22 mouse cellular contexts compared by ENCODE assay signal in the genomic region with DNA sequence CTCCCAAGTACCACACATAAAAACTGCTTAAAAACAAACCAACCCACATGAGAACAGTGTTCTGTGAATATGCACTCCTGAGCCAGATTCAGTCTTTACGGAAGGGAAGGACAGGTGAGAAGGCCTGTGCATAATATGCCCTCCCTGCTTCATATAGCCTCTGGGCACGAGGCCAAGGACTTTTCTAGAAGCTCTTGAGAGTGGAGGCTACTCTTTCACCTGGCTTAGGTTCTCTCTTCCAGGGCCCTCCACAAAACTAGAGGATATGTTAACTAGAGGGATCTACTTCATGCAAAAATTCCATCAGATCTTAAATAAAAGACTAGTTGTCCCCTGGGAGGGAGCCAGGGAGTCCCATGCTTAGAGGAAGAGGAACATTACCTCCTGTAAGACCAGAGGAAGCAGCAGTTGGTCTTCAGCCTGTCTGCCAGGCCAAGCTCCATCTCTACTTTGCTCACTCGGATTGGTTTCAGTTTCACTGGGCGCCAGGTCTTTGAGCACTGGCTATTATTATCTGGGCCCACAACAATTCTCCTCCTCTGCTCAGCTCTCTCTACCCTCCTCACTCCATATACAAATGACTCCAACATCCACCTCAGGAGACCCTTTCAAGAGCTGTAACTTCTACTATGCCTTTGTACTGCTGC.
DNase-seq lines count a peak whose midpoint lies in the region; ATAC-seq and TF ChIP-seq lines count a peak whose summit lies in the region.
"Had no signal": no experiment of that assay in that cellular context is flagged by ENCODE, and none has a peak within 500 bp of the region (broad histone marks: within the 10 kb centered on the region; RNA-seq: fewer than 3 reads in every experiment).

No protein-coding gene starts in this region.

- H3K36me3 ChIP-seq in intestine, postnatal 0 days (ENCODE audit: control insufficient read depth, insufficient read depth): peaks cover 1% of the 10 kb centered on the region; the same call in 1 of the 2 replicates
- no peaks in the 10 kb centered on the region for H3K36me3 ChIP-seq in intestine, embryonic 16.5 days (ENCODE audit: control insufficient read depth, insufficient read depth, low read length)
- no peaks in the 10 kb centered on the region for H3K36me3 ChIP-seq in midbrain, embryonic 11.5 days (ENCODE audit: control insufficient read depth, insufficient read depth, low read length)
- no peaks in the 10 kb centered on the region for H3K36me3 ChIP-seq in midbrain, embryonic 14.5 days (ENCODE audit: control insufficient read depth, insufficient read depth, low read length)
- H3K36me3 ChIP-seq in small intestine, adult 2 months (ENCODE audit: control insufficient read depth, insufficient read depth, low read length): no peaks in the 10 kb centered on the region
- peaks cover 6% of the 10 kb centered on the region; the same call in 1 of the 2 replicates for H3K36me3 ChIP-seq in liver, embryonic 12.5 days
- H3K36me3 ChIP-seq: liver, embryonic 13.5 days; neural tube, embryonic 15.5 days had no signal

- H3K9me3 ChIP-seq in intestine, postnatal 0 days (ENCODE audit: control insufficient read depth): no peaks in the 10 kb centered on the region
- no peaks in the 10 kb centered on the region for H3K9me3 ChIP-seq in intestine, embryonic 16.5 days (ENCODE audit: control insufficient read depth, low read length)
- H3K9me3 ChIP-seq in midbrain, embryonic 11.5 days (ENCODE audit: control insufficient read depth, low read length): no peaks in the 10 kb centered on the region
- no peaks in the 10 kb centered on the region for H3K9me3 ChIP-seq in midbrain, embryonic 14.5 days (ENCODE audit: control insufficient read depth, low read length)
- H3K9me3 ChIP-seq in liver, embryonic 12.5 days (replicated peaks): no peaks in the 10 kb centered on the region
- H3K9me3 ChIP-seq: embryonic facial prominence, embryonic 13.5 days; heart, embryonic 13.5 days; intestine, embryonic 15.5 days; liver, embryonic 13.5 days; neural tube, embryonic 15.5 days had no signal

- H3K9ac ChIP-seq in intestine, postnatal 0 days (ENCODE audit: low read depth, low read length): no peak overlapping the region
- no peak overlapping the region for H3K9ac ChIP-seq in intestine, embryonic 16.5 days (ENCODE audit: low read depth, low read length)
- H3K9ac ChIP-seq in midbrain, embryonic 11.5 days (ENCODE audit: low read length): no peak overlapping the region
- H3K9ac ChIP-seq in midbrain, embryonic 14.5 days (replicated peaks; ENCODE audit: low read length): no peak overlapping the region
- no peak overlapping the region for H3K9ac ChIP-seq in liver, embryonic 12.5 days
- H3K9ac ChIP-seq: embryonic facial prominence, embryonic 13.5 days; heart, embryonic 13.5 days; hindbrain, embryonic 14.5 days; intestine, embryonic 15.5 days; liver, embryonic 13.5 days; neural tube, embryonic 15.5 days had no signal

- H3K4me1 ChIP-seq in intestine, postnatal 0 days (replicated peaks; ENCODE audit: control insufficient read depth, insufficient read depth, low read length): no peaks in the 10 kb centered on the region
- H3K4me1 ChIP-seq in intestine, embryonic 16.5 days (ENCODE audit: control insufficient read depth, insufficient read depth, low read length): 0 out of 2 replicates have a peak, but pooled peaks cover 2% of the 10 kb centered on the region
- H3K4me1 ChIP-seq in midbrain, embryonic 11.5 days (ENCODE audit: control insufficient read depth, insufficient read depth, low read length): no peaks in the 10 kb centered on the region
- no peaks in the 10 kb centered on the region for H3K4me1 ChIP-seq in midbrain, embryonic 14.5 days (ENCODE audit: control insufficient read depth, insufficient read depth, low read length)
- H3K4me1 ChIP-seq in small intestine, adult 2 months (ENCODE audit: control insufficient read depth, insufficient read depth, insufficient read length, low read length): peaks cover 13% of the 10 kb centered on the region
- H3K4me1 ChIP-seq in liver, embryonic 12.5 days: no peaks in the 10 kb centered on the region
- H3K4me1 ChIP-seq: embryonic facial prominence, embryonic 13.5 days; intestine, embryonic 15.5 days; neural tube, embryonic 15.5 days had no signal

- peak; percentile 71 for DNase-seq in midbrain, embryonic 11.5 days (ENCODE audit: low spot score, missing footprints)
- DNase-seq in midbrain, embryonic 14.5 days: no peak
- peak; percentile 54 for DNase-seq in large intestine, adult 2 months (ENCODE audit: low read depth, low spot score)
- DNase-seq: adrenal gland, adult 8-10 months; B cell, adult 2 months; cerebellum, adult 11 months; cerebellum, postnatal 10 days; kidney, postnatal 25 days; liver, embryonic 13.5 days; right cerebral cortex, postnatal 14 days had no signal

- H3K27ac ChIP-seq in intestine, postnatal 0 days (ENCODE audit: low read depth, low read length): peak overlapping the region; percentile 35; the same call in 1 of the 2 replicates
- no peak overlapping the region for H3K27ac ChIP-seq in intestine, embryonic 16.5 days (ENCODE audit: low read length)
- no peak overlapping the region for H3K27ac ChIP-seq in midbrain, embryonic 11.5 days (ENCODE audit: low read depth, low read length)
- H3K27ac ChIP-seq in midbrain, embryonic 14.5 days (replicated peaks; ENCODE audit: low read depth, low read length): no peak overlapping the region
- H3K27ac ChIP-seq in small intestine, adult 2 months (ENCODE audit: insufficient read depth, low read depth, low read length): peak overlapping the region; percentile 72
- no peak overlapping the region for H3K27ac ChIP-seq in liver, embryonic 12.5 days
- H3K27ac ChIP-seq: embryonic facial prominence, embryonic 13.5 days; heart, embryonic 13.5 days; hindbrain, embryonic 14.5 days; intestine, embryonic 15.5 days; liver, embryonic 13.5 days; neural tube, embryonic 15.5 days had no signal

- no peak for TF ChIP-seq CTCF in intestine, postnatal 0 days (IDR thresholded peaks at IDR 0.05; ENCODE audit: low read depth)
- no peak for TF ChIP-seq CTCF in small intestine, adult 2 months (IDR thresholded peaks at IDR 0.05; ENCODE audit: extremely low read depth, insufficient read length, insufficient replicate concordance, low read depth, low read length)

- no peak overlapping the region for H3K4me3 ChIP-seq in intestine, postnatal 0 days (ENCODE audit: low read depth, low read length)
- H3K4me3 ChIP-seq in intestine, embryonic 16.5 days (ENCODE audit: low read length): no peak overlapping the region
- H3K4me3 ChIP-seq in midbrain, embryonic 11.5 days (ENCODE audit: low read depth, low read length): no peak overlapping the region
- no peak overlapping the region for H3K4me3 ChIP-seq in midbrain, embryonic 14.5 days (replicated peaks; ENCODE audit: low read depth, low read length)
- no peak overlapping the region for H3K4me3 ChIP-seq in small intestine, adult 2 months (ENCODE audit: low read depth, low read length)
- no peak overlapping the region for H3K4me3 ChIP-seq in liver, embryonic 12.5 days
- H3K4me3 ChIP-seq: embryonic facial prominence, embryonic 13.5 days; heart, embryonic 13.5 days; intestine, embryonic 15.5 days; liver, embryonic 13.5 days; neural tube, embryonic 15.5 days had no signal

- WGBS in intestine, postnatal 0 days: 54% methylated on average over 4 of the region's 4 CpGs
- 85% methylated on average over 4 of the region's 4 CpGs for WGBS in intestine, embryonic 16.5 days
- 86% methylated on average over 4 of the region's 4 CpGs for WGBS in midbrain, embryonic 11.5 days
- WGBS in midbrain, embryonic 14.5 days: 89% methylated on average over 4 of the region's 4 CpGs
- 32% methylated on average over 4 of the region's 4 CpGs for WGBS in large intestine, adult 2 months
- WGBS in small intestine, adult 2 months: 19% methylated on average over 4 of the region's 4 CpGs
- WGBS in liver, embryonic 12.5 days (ENCODE audit: insufficient replicate concordance): 70% methylated on average over 4 of the region's 4 CpGs

- no peak for TF ChIP-seq POLR2A in small intestine, adult 2 months (IDR thresholded peaks at IDR 0.05; ENCODE audit: low read depth, low read length)

- peak; percentile 69; the same call in 1 of the 2 replicates for ATAC-seq in intestine, postnatal 0 days
- no peak for ATAC-seq in intestine, embryonic 16.5 days
- no peak for ATAC-seq in midbrain, embryonic 11.5 days (ENCODE audit: low FRiP score)
- no peak for ATAC-seq in midbrain, embryonic 14.5 days (ENCODE audit: low FRiP score, low TSS enrichment)
- no peak for ATAC-seq in liver, embryonic 12.5 days
- ATAC-seq in activated CD4-positive, CD25-positive, alpha-beta regulatory T cell, adult 4 months: no peak
- ATAC-seq: forebrain, embryonic 14.5 days; intestine, embryonic 15.5 days; midbrain, embryonic 16.5 days had no signal

- no peaks in the 10 kb centered on the region for H3K27me3 ChIP-seq in intestine, postnatal 0 days (replicated peaks; ENCODE audit: control insufficient read depth, insufficient read depth, low read length)
- no peaks in the 10 kb centered on the region for H3K27me3 ChIP-seq in intestine, embryonic 16.5 days (replicated peaks; ENCODE audit: control insufficient read depth, insufficient read depth, low read length)
- no peaks in the 10 kb centered on the region for H3K27me3 ChIP-seq in midbrain, embryonic 11.5 days (ENCODE audit: control insufficient read depth, insufficient read depth, low read length)
- H3K27me3 ChIP-seq in midbrain, embryonic 14.5 days (ENCODE audit: control insufficient read depth, insufficient read depth, low read length): no peaks in the 10 kb centered on the region
- no peaks in the 10 kb centered on the region for H3K27me3 ChIP-seq in small intestine, adult 2 months (ENCODE audit: control insufficient read depth, insufficient read depth, low read length)
- no peaks in the 10 kb centered on the region; the same call in 1 of the 2 replicates for H3K27me3 ChIP-seq in liver, embryonic 12.5 days (replicated peaks)
- H3K27me3 ChIP-seq: embryonic facial prominence, embryonic 13.5 days; heart, embryonic 13.5 days; intestine, embryonic 15.5 days; liver, embryonic 13.5 days; neural tube, embryonic 15.5 days had no signal

- no peak overlapping the region for H3K4me2 ChIP-seq in intestine, postnatal 0 days (replicated peaks; ENCODE audit: low read depth)
- H3K4me2 ChIP-seq in intestine, embryonic 16.5 days (ENCODE audit: low read depth, low read length): no peak overlapping the region
- H3K4me2 ChIP-seq in midbrain, embryonic 11.5 days: no peak overlapping the region
- H3K4me2 ChIP-seq in midbrain, embryonic 14.5 days (ENCODE audit: low read length): no peak overlapping the region
- no peak overlapping the region for H3K4me2 ChIP-seq in liver, embryonic 12.5 days
- H3K4me2 ChIP-seq: embryonic facial prominence, embryonic 13.5 days; heart, embryonic 13.5 days; hindbrain, embryonic 14.5 days; intestine, embryonic 15.5 days; liver, embryonic 13.5 days; neural tube, embryonic 15.5 days had no signal

Comparison
In these comparisons a context has a peak if more than half of its experiments do, and no peak if none do; other contexts are left out.
1. H3K27ac ChIP-seq: peak in intestine, postnatal 0 days (single experiment) and small intestine, adult 2 months (single experiment); none in intestine, embryonic 16.5 days (single experiment), midbrain, embryonic 11.5 days (single experiment), midbrain, embryonic 14.5 days (single experiment) and liver, embryonic 12.5 days (single experiment).